Mouse (Mus musculus) heart, postnatal 14 days (tissue): ENCODE data around the gene Gm49368. TPM values are rescaled to one million over a fixed set of nuclear protein-coding genes. Genes with fewer than 3 reads are reported as not detected.
"Not testable (repeated sequence)": the region's sequence is repeated elsewhere in the genome, so short reads cannot be mapped to it uniquely, and the experiment has no call there.

Experiments
- DNase-seq, 2 experiments: peaks; one replicate each; pipeline ENCODE4 v3.0.0; 2021 to 2022
- intact Hi-C: fragments of 180-260 bp; cut with DNase I; formaldehyde crosslinking; loops from one replicate; pipeline ENCODE4 v1.15.1; 2025
- total RNA-seq, 2 experiments: library from RNA; stranded (reverse); gene quantifications; 2 replicates each; pipeline ENCODE4 v1.2.3; 2021

Gene Gm49368
- total RNA-seq, 2 experiments from 2014 or later: not detected

- no peak for DNase-seq
- intact Hi-C loops: no loop called here
Observed at GRCm38 (mm10) chr7:128119726-128120490, 57.4 kb downstream of the Gm49368 start.

GRCm38 (mm10) chr7:128128741-128129720 is 66.5 kb downstream of the Gm49368 start, which contains the start of gene Itgax:
Gene Itgax (plus strand): TSS chr7:128129547.
- DNase-seq: no peak
- intact Hi-C loops: no loop called here

GRCm38 (mm10) chr7:128132148-128132547 is 69.7 kb downstream of the Gm49368 start:
- intact Hi-C loops: no loop called here
- DNase-seq: no peak

- DNase-seq: no peak
- intact Hi-C loops: no loop called here
Observed at GRCm38 (mm10) chr7:128133596-128133995, 71.1 kb downstream of the Gm49368 start.

- no peak for DNase-seq
- intact Hi-C loops: no loop called here
Observed at GRCm38 (mm10) chr7:128136927-128137326, 74.4 kb downstream of the Gm49368 start.

- DNase-seq: no peak
- intact Hi-C loops: no loop called here
Observed at GRCm38 (mm10) chr7:128139611-128140010, 77.1 kb downstream of the Gm49368 start.

- no peak for DNase-seq
Observed at GRCm38 (mm10) chr7:128150970-128151369, 88.5 kb downstream of the Gm49368 start.

GRCm38 (mm10) chr7:128154076-128154475 is 91.6 kb downstream of the Gm49368 start, which contains the start of gene Itgad:
Gene Itgad (plus strand): TSS chr7:128154376.
- intact Hi-C loops: no loop called here
- DNase-seq: no peak

More at GRCm38 (mm10) chr7:128150970-128151369, 88.5 kb downstream of the Gm49368 start:
- intact Hi-C loops: no loop called here

GRCm38 (mm10) chr7:128154924-128155323 is 92.4 kb downstream of the Gm49368 start:
- DNase-seq: no peak
- intact Hi-C loops: no loop called here

GRCm38 (mm10) chr7:128158688-128159354 is 96.3 kb downstream of the Gm49368 start:
- intact Hi-C loops, DNase-seq: not testable (repeated sequence)

- intact Hi-C loops: no loop called here
Observed at GRCm38 (mm10) chr7:128164001-128164400, 101.5 kb downstream of the Gm49368 start.

GRCm38 (mm10) chr7:128166391-128166790 is 103.9 kb downstream of the Gm49368 start:
- no peak for DNase-seq
- intact Hi-C loops: no loop called here

More at GRCm38 (mm10) chr7:128164001-128164400, 101.5 kb downstream of the Gm49368 start:
- DNase-seq: no peak

GRCm38 (mm10) chr7:128169996-128170395 is 107.5 kb downstream of the Gm49368 start:
- intact Hi-C loops: no loop called here
- no peak for DNase-seq

Other genes starting within 250 kb of the Gm49368 start
- 10 to 100 TPM; 66.7 to 68.1 TPM for gene Stx4a, start 238.4 kb upstream of the Gm49368 start, total RNA-seq
- under 1 TPM; 0.65 to 0.83 TPM for gene Stx1b, start 238.1 kb upstream of the Gm49368 start, total RNA-seq
- gene Zfp646, start 186.5 kb upstream of the Gm49368 start, total RNA-seq: 10 to 100 TPM; 21.0 to 21.9 TPM
- 1 to 10 TPM; 3.8 to 5.5 TPM for gene Zfp668, start 185.9 kb upstream of the Gm49368 start, total RNA-seq
- under 1 TPM; 0.59 to 0.88 TPM for gene Prss53, start 171.7 kb upstream of the Gm49368 start, total RNA-seq
- gene Gm21974, start 167.2 kb upstream of the Gm49368 start, total RNA-seq: not detected
- 10 to 100 TPM; 25.6 to 28.1 TPM for gene Vkorc1, start 167.1 kb upstream of the Gm49368 start, total RNA-seq
- gene Bckdk, start 158.6 kb upstream of the Gm49368 start, total RNA-seq: 10 to 100 TPM; 85.7 to 86.8 TPM
- gene Kat8, start 150.2 kb upstream of the Gm49368 start, total RNA-seq: 10 to 100 TPM; 13.5 TPM
- gene Prss8, start 132.6 kb upstream of the Gm49368 start, total RNA-seq: under 1 TPM in 1 of 2 experiments, not detected in 1; 0.24 TPM
- 1 to 10 TPM; 6.4 to 6.7 TPM for gene Prss36, start 116.0 kb upstream of the Gm49368 start, total RNA-seq
- 100 to 1,000 TPM; 169 to 184 TPM for gene Fus, start 95.2 kb upstream of the Gm49368 start, total RNA-seq
- 10 to 100 TPM in 1 of 2 experiments, 1 to 10 TPM in 1; 5.6 to 13.6 TPM for gene Pycard, start 68.8 kb upstream of the Gm49368 start, total RNA-seq
- gene Trim72, start 58.7 kb upstream of the Gm49368 start, total RNA-seq: 100 to 1,000 TPM; 209 to 217 TPM
- gene Itgam, start within 50 bp of the Gm49368 start, total RNA-seq: 1 to 10 TPM; 4.5 to 5.7 TPM
- under 1 TPM; 0.19 to 0.59 TPM for gene Itgax, start 66.9 kb downstream of the Gm49368 start, total RNA-seq
- gene Itgad, start 91.7 kb downstream of the Gm49368 start, total RNA-seq: under 1 TPM in 1 of 2 experiments, not detected in 1; 0.17 TPM
- gene Cox6a2, start 143.7 kb downstream of the Gm49368 start, total RNA-seq: 1,000 to 10,000 TPM; 1,548 to 1,671 TPM
- gene Armc5, start 174.7 kb downstream of the Gm49368 start, total RNA-seq: 1 to 10 TPM; 7.8 to 9.0 TPM
- gene 9130023H24Rik, start 175.3 kb downstream of the Gm49368 start, total RNA-seq: 1 to 10 TPM; 3.1 to 3.4 TPM
- gene Tgfb1i1, start 184.1 kb downstream of the Gm49368 start, total RNA-seq: 10 to 100 TPM; 31.9 to 32.2 TPM
- gene Slc5a2, start 203.0 kb downstream of the Gm49368 start, total RNA-seq: not detected
- gene BC017158, start 235.5 kb downstream of the Gm49368 start, total RNA-seq: 1 to 10 TPM; 7.0 to 8.0 TPM